Comparison of ENCODE assay signal across 8 mouse cellular contexts in the genomic region with DNA sequence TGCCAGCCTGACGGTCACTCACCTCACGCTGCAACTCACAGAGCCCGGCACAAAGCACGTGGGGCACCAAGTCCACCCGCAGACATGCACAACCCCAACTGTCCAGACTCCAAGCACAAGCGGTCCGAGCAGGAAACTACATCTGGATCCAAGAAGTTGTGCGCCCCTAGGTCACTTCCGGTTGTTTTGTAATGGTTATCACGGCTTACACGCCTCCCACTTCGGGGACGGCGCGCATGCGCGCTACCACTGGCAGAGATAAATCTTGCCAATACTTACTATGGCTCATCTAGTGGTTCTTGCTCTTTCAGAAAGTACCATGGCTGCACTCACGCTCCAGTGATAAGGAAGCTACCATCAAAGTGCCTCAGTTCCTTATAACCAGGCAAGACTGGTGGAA. TPM values are rescaled to one million over a fixed set of nuclear protein-coding genes. Genes with fewer than 3 reads are reported as not detected.
DNase-seq lines count a peak whose midpoint lies in the region; ATAC-seq lines count a peak whose summit lies in the region.
"Not testable (repeated sequence)": the region's sequence is repeated elsewhere in the genome, so short reads cannot be mapped to it uniquely, and the experiment has no call there.

A gene (minus strand): TSS at position 153 of the 400 bp plus-strand sequence.

- not testable (repeated sequence) for H3K4me1 ChIP-seq in lung, embryonic 16.5 days (replicated peaks; ENCODE audit: control insufficient read depth, insufficient read depth, low read length)

- peak within 1 kb of the TSS; percentile 59 for H3K27ac ChIP-seq in lung, embryonic 16.5 days (ENCODE audit: low read length)

- H3K9me3 ChIP-seq in lung, embryonic 16.5 days (ENCODE audit: control insufficient read depth, low read length): not testable (repeated sequence)

- H3K4me2 ChIP-seq in lung, embryonic 16.5 days (ENCODE audit: low read depth, low read length): peak within 1 kb of the TSS; percentile 52

- H3K27me3 ChIP-seq in lung, embryonic 16.5 days (ENCODE audit: control insufficient read depth, insufficient read depth, low read depth, low read length): not testable (repeated sequence)

- peak within 1 kb of the TSS; percentile 76 for H3K9ac ChIP-seq in lung, embryonic 16.5 days (ENCODE audit: low read length)

- not testable (repeated sequence) for H3K36me3 ChIP-seq in lung, embryonic 16.5 days (ENCODE audit: control insufficient read depth, insufficient read depth, low read length)

- under 1% methylated on average over 18 of the region's 18 CpGs for WGBS in lung, embryonic 16.5 days

- H3K4me3 ChIP-seq in lung, embryonic 16.5 days (ENCODE audit: low read length): peak within 1 kb of the TSS; percentile 70

- ATAC-seq in hematopoietic stem cell, adult 5-6 weeks (replicated peaks in 1 of 2; ENCODE audit: insufficient read depth in 1 of 2, low FRiP score in 2 of 2, low TSS enrichment in 1 of 2, low read depth in 1 of 2, poor library complexity in 2 of 2, severe bottlenecking in 2 of 2): peak; percentile 91 to 97
- peak; percentile 98 for ATAC-seq in lung, embryonic 16.5 days (ENCODE audit: low read depth)

- peak; percentile 92 for DNase-seq in MEL-GATA-1-ER (ENCODE audit: extremely low read depth, low read depth)
- DNase-seq in cerebellum, adult 8-10 months: peak; percentile 38
- peak; percentile 90 for DNase-seq in forelimb bud, embryonic 11.5 days (ENCODE audit: low read depth, low spot score)
- DNase-seq in layer of hippocampus, adult 9-10 months (ENCODE audit: low spot score): peak; percentile 68
- peak; percentile 58 for DNase-seq in ovary, postnatal 10 days (ENCODE audit: low spot score)
- peak; percentile 62 to 72 for DNase-seq in thymus, postnatal 10 days (ENCODE audit: low spot score in 2 of 2)

RNA-seq across cellular contexts. Expression of the gene that starts here (rescaled TPM):
- total RNA-seq in hematopoietic stem cell, adult 5-6 weeks (2017): 58.7 and 67.5 TPM in 2 replicates
- polyA plus RNA-seq in lung, embryonic 16.5 days (2015; fragmentation: Nextera tagmentation; extraction: Ambion mirVana): 7.5 and 9.7 TPM in 2 replicates

Comparison
In these comparisons a context has a peak if more than half of its experiments do, and no peak if none do; other contexts are left out.
1. Peak in every context shown above with its lines: DNase-seq, ATAC-seq, H3K4me3 ChIP-seq and H3K27ac ChIP-seq.
2. DNase-seq: peak in every context shown above with its lines; median percentile 92 in MEL-GATA-1-ER; 90 in forelimb bud, embryonic 11.5 days; 68 in layer of hippocampus, adult 9-10 months; 67 in thymus, postnatal 10 days; 58 in ovary, postnatal 10 days; 38 in cerebellum, adult 8-10 months.